Mouse (Mus musculus) thymus, adult 2 months (tissue): Measurements from ENCODE around the gene Dao.

Experiments
- CTCF ChIP-seq: fragments of 200-500 bp; IDR thresholded peaks from 2 replicates; pipeline ENCODE4 v1.5.1; 2012; ENCODE audit warnings: mild to moderate bottlenecking, control low read depth, low read length, moderate library complexity, borderline replicate concordance; ENCODE audit not compliant: control insufficient read depth, poor library complexity, insufficient read depth; ENCODE audit errors: extremely low read depth
- POLR2A ChIP-seq: fragments of 200-500 bp; IDR thresholded peaks from 2 replicates; pipeline ENCODE4 v1.6.1; 2012; ENCODE audit warnings: mild to moderate bottlenecking, low read length, control low read depth, moderate library complexity; ENCODE audit not compliant: control insufficient read depth, poor library complexity, insufficient read depth; ENCODE audit errors: extremely low read depth

DNA sequence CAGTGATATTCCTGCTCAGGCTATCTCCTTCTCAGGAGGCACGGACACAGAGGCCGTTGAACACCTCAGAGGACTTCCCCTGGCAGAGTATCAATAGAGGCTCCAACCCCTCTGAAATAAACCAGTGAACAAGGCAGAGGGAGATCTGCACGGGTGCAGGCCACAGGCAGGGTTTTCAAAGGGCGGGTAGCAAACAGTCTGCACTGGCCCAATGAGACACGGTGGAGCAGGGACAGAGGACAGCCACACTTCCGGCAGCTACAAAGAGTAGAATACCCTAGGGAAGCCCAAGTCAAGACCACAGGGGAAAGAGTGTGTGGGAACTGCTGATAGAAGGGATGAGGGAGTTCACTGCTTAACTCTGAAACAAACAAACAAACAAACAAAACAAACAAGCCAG lies 20.0 kb upstream of the Dao start:
- TF ChIP-seq CTCF = no peak
- no peak for TF ChIP-seq POLR2A
